Mouse (Mus musculus) lung, embryonic 15.5 days (tissue): Measurements from ENCODE around the gene Ctsd. TPM values are rescaled to one million over a fixed set of nuclear protein-coding genes. Genes with fewer than 3 reads are reported as not detected.

Source experiments
- ATAC-seq: fragments of 200-750 bp; cut with Nextera tagmentation; 2 replicates; pipeline ENCODE4 v1.8.0; 2017; ENCODE audit warnings: moderate number of reproducible peaks, borderline replicate concordance; ENCODE audit not compliant: low FRiP score, low TSS enrichment; ENCODE audit errors: extremely low read depth
- H3K27ac ChIP-seq: fragments of 300-500 bp; sonication (generic); 2 replicates; pipeline ENCODE4 v1.5.1; 2015; ENCODE audit warnings: moderate library complexity, mild to moderate bottlenecking, inconsistent platforms
- H3K27me3 ChIP-seq: fragments of 300-500 bp; sonication (generic); 2 replicates; pipeline ENCODE4 v1.6.1; 2015; ENCODE audit warnings: inconsistent platforms
- H3K36me3 ChIP-seq: fragments of 300-500 bp; sonication (generic); 2 replicates; pipeline ENCODE4 v1.6.1; 2015; ENCODE audit warnings: inconsistent platforms
- H3K4me1 ChIP-seq: fragments of 300-500 bp; sonication (generic); 2 replicates; pipeline ENCODE4 v1.6.1; 2015; ENCODE audit warnings: inconsistent platforms
- H3K4me2 ChIP-seq: fragments of 300-500 bp; sonication (generic); 2 replicates; pipeline ENCODE4 v1.6.1; 2015; ENCODE audit warnings: inconsistent platforms, mild to moderate bottlenecking, moderate library complexity
- H3K4me3 ChIP-seq: fragments of 300-500 bp; sonication (generic); 2 replicates; pipeline ENCODE4 v1.5.1; 2015; ENCODE audit warnings: mild to moderate bottlenecking, inconsistent platforms
- H3K9ac ChIP-seq: fragments of 300-500 bp; sonication (generic); 2 replicates; pipeline ENCODE4 v1.6.1; 2015; ENCODE audit warnings: inconsistent platforms
- H3K9me3 ChIP-seq: fragments of 300-500 bp; sonication (generic); 2 replicates; pipeline ENCODE4 v1.6.1; 2016; ENCODE audit warnings: inconsistent platforms
- WGBS: fragments of 180-500 bp; shearing (Covaris S2); methylation state at CpG from one replicate; pipeline ENCODE4 v1.1.7; 2015; 5-methylcytosine and 5-hydroxymethylcytosine counted together
- polyA plus RNA-seq: library from polyadenylated mRNA; unstranded; fragments of >200 nt; fragmentation: Nextera tagmentation; extraction: Ambion mirVana; gene quantifications from 2 replicates; pipeline ENCODE4 v1.2.1, GENCODE M21; 2015

Ctsd gene
- polyA plus RNA-seq, 1 experiment from 2014 or later, result 299 TPM

DNA sequence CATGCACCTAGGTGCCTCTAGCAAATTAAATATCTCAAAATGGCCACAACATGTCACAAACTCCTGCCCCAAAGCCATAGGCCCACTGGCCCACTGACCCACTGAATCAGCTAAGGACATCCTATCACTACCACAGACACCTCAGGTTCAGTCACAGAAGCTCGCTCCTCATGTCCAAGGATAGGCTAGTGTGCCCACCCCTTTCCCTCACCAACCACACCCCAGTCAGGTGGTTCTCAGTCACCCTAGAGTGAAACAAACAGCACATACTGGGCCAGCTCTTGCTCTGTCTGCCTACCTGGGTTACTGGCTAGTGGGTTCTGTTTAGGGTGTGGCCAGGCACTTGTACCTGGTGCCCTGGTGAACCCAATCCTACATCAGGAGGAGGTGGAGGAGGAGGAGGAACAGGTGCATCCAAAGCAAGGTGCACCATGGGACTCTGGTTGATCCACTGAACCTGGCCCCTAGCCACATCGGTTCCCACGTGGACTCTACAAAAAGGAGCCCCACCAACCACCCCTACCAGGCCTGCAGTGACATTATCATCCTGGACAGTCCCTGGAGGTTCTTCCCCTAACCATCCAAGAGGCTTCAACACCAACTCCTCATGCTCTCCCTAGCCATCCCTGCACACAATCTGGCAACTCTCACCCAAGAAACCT, 2.0 kb downstream of the Ctsd start:
- Histone ChIP-seq H3K9me3 (no peaks in the 10 kb centered on the region), H3K4me1 (peaks cover 17% of the 10 kb centered on the region), H3K4me3 (peak overlapping the region; percentile 88; the same call in 1 of the 2 replicates), H3K27me3 (no peaks in the 10 kb centered on the region), H3K36me3 (peaks cover 49% of the 10 kb centered on the region), H3K27ac (no peak overlapping the region), H3K4me2 (peak overlapping the region; percentile 81), H3K9ac (no peak overlapping the region)
- 93% methylated on average over 3 of the region's 3 CpGs for WGBS
- no peak for ATAC-seq

- H3K4me1 ChIP-seq, result peaks cover 17% of the 10 kb centered on the region
- no peaks in the 10 kb centered on the region for H3K27me3 ChIP-seq
- no peak overlapping the region for H3K27ac ChIP-seq
- no peak overlapping the region for H3K9ac ChIP-seq
- no peak overlapping the region for H3K4me3 ChIP-seq
- no peak overlapping the region for H3K4me2 ChIP-seq
- H3K9me3 ChIP-seq, result no peaks in the 10 kb centered on the region
- peaks cover 65% of the 10 kb centered on the region for H3K36me3 ChIP-seq
- 81% methylated on average over 10 of the region's 10 CpGs for WGBS
- no peak for ATAC-seq
These were observed 3.5 kb downstream of the Ctsd start for GRCm38 (mm10) chr7:142384306-142384705.

DNA sequence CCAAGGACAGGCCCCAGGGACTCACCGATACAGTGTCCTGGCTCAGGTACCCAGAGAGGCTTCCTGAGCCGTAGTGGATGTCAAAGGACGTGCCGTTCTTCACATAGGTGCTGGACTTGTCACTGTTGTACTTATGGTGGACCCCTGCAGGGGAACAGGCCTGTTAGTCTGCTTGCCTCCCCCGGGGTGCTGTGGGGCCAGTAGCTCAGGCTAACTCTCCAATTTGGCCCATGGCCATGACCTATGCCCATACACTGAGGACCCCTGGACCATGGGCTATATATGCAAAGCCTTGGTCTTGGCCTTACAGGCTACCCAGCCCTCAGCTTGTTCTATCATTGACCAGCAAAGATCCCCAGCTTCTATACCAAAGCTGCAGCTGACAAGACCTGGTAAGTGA, 5.3 kb downstream of the Ctsd start, which contains the start of gene Gm49369:
TSS of gene Gm49369 (minus strand) at position 101 of the 400 bp plus-strand sequence.
- Histone ChIP-seq H3K9ac (no peak within 1 kb of the TSS), H3K36me3 (peaks cover 82% of the 10 kb centered on the region), H3K4me2 (no peak within 1 kb of the TSS), H3K4me1 (peaks cover 17% of the 10 kb centered on the region), H3K27me3 (no peaks in the 10 kb centered on the region), H3K4me3 (no peak within 1 kb of the TSS), H3K9me3 (no peaks in the 10 kb centered on the region), H3K27ac (no peak within 1 kb of the TSS)
- 94% methylated on average over 5 of the region's 5 CpGs for WGBS
- no peak for ATAC-seq

GRCm38 (mm10) chr7:142381175-142381574, 6.7 kb downstream of the Ctsd start:
- ATAC-seq, result no peak
- Histone ChIP-seq H3K27ac (no peak overlapping the region), H3K4me1 (peaks cover 7% of the 10 kb centered on the region), H3K4me3 (no peak overlapping the region), H3K9ac (no peak overlapping the region), H3K4me2 (no peak overlapping the region), H3K36me3 (peaks cover 94% of the 10 kb centered on the region), H3K27me3 (no peaks in the 10 kb centered on the region), H3K9me3 (no peaks in the 10 kb centered on the region)
- WGBS, result 88% methylated on average over 4 of the region's 4 CpGs

DNA sequence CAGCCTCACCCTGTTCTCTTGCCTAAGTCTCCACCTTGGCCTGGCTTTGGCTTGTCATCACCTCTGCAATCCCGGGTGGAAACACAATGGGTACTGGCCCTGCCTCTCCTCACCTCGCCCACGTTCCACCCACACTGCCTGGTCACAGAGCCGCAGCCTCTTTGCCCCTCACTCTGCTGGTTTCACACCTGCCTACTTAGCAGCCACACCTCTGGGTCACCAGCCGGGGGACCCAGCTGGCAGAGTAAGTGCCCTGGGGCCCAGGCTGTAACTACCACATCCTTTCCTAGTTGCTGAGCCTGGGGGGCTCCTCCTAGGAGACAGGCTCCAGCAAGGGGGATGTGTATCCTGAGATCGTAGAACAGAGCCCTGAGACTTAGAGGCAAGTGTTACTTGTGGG, 8.7 kb downstream of the Ctsd start:
- H3K4me2 ChIP-seq, result no peak overlapping the region
- WGBS, result 55% methylated on average over 6 of the region's 6 CpGs
- H3K9ac ChIP-seq, result no peak overlapping the region
- H3K27me3 ChIP-seq, result no peaks in the 10 kb centered on the region
- H3K27ac ChIP-seq, result no peak overlapping the region
- H3K9me3 ChIP-seq, result no peaks in the 10 kb centered on the region
- no peak for ATAC-seq
- H3K4me3 ChIP-seq, result no peak overlapping the region
- peaks cover 81% of the 10 kb centered on the region for H3K36me3 ChIP-seq
- H3K4me1 ChIP-seq, result no peaks in the 10 kb centered on the region

DNA sequence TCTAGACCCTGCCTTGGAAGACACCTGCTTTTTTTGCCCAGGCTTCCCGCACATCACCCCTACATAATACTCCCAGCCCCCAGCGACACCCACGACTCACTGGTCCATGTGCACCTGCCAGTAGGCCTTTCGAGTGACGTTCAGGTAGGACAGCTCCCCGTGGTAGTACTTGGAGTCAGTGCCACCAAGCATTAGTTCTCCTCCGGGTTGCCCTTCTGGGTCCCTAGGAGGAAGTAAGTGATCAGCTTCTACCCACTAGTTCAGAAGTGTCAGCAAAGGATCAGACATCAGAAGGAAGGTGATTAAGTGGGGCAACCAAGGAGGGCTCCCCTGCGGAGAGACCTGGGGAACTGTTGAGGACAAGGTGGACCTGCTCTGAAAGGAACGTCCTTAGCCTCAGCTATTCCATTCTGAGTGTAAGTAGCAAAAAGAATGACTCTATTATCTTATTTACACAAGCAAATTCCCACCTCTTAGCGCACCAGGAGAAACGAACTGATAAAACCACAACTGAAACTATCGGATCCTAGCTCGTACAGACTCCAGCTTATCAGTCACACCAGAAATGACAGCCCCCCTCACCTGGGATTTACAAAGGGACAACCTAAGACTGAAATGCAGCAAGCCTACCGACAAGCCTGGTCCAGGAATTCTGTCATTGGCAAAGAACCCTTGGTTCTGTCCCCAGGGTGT, 10.5 kb downstream of the Ctsd start:
- H3K4me1 ChIP-seq, result 0 out of 2 replicates have a peak, but pooled peaks cover 2% of the 10 kb centered on the region
- WGBS, result 63% methylated on average over 14 of the region's 14 CpGs
- H3K4me3 ChIP-seq, result no peak overlapping the region
- no peak for ATAC-seq
- H3K9me3 ChIP-seq, result no peaks in the 10 kb centered on the region
- peaks cover 63% of the 10 kb centered on the region for H3K36me3 ChIP-seq
- no peak overlapping the region for H3K4me2 ChIP-seq
- peaks cover 11% of the 10 kb centered on the region for H3K27me3 ChIP-seq
- no peak overlapping the region for H3K27ac ChIP-seq
- H3K9ac ChIP-seq, result no peak overlapping the region

DNA sequence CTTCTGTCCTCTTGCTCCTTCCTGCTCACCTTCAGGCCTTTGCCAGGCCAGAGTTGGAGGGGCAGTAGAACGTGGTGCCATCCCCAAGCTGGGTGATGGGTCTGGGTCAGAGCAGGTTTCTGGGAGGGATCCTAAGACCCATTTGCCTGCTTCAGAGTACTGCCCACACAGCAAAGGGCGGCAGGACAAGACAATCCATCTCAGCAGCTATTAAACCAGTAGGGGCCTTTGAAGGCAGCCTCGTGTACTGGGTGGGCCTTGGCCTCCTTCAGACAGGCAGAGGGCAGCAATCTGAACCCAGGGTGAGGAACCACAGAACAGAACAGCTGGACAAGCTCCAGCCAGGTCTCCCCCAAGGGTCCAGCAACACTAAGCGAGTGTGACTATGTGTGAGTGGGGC, 11.7 kb downstream of the Ctsd start:
- Histone ChIP-seq H3K4me3 (no peak overlapping the region), H3K36me3 (peaks cover 51% of the 10 kb centered on the region), H3K27me3 (peaks cover 23% of the 10 kb centered on the region), H3K4me1 (peaks cover 14% of the 10 kb centered on the region), H3K9ac (no peak overlapping the region), H3K4me2 (no peak overlapping the region), H3K27ac (no peak overlapping the region), H3K9me3 (no peaks in the 10 kb centered on the region)
- no peak for ATAC-seq
- 65% methylated on average over 4 of the region's 4 CpGs for WGBS

DNA sequence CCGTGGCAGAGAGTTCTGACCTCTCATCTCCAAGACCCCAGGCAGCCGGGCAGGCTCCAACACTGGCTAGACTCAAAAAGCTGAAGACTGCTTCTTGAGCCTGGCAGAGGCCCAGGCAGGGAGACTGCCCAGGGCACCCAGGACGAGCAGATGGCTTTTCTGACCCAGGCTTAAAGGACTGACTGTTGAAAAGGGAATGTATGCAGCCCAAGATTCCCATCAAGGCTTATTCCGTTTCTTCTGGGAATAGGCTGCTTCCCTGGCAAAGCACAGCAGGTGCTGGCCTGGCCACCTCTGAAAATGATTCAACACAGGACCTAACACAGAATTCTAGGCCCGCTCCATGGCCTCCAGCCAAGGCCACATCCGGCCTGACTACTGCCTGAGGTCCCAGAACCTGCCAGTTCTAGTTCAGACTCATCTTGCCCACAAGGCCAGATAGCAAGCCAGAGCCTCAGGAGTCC, 12.5 kb downstream of the Ctsd start:
- Histone ChIP-seq H3K9ac (no peak overlapping the region), H3K4me2 (no peak overlapping the region), H3K27ac (no peak overlapping the region), H3K36me3 (peaks cover 43% of the 10 kb centered on the region), H3K9me3 (no peaks in the 10 kb centered on the region), H3K4me1 (peaks cover 15% of the 10 kb centered on the region), H3K4me3 (no peak overlapping the region), H3K27me3 (peaks cover 31% of the 10 kb centered on the region)
- WGBS, result 70% methylated on average over 6 of the region's 6 CpGs
- no peak for ATAC-seq

- Histone ChIP-seq H3K4me1 (peaks cover 15% of the 10 kb centered on the region), H3K27me3 (peaks cover 38% of the 10 kb centered on the region), H3K9me3 (no peaks in the 10 kb centered on the region), H3K36me3 (peaks cover 35% of the 10 kb centered on the region), H3K27ac (no peak overlapping the region), H3K4me3 (no peak overlapping the region), H3K4me2 (no peak overlapping the region), H3K9ac (no peak overlapping the region)
- 88% methylated on average over 5 of the region's 5 CpGs for WGBS
- ATAC-seq, result no peak
These were observed 13.3 kb downstream of the Ctsd start for GRCm38 (mm10) chr7:142374413-142375015.

DNA sequence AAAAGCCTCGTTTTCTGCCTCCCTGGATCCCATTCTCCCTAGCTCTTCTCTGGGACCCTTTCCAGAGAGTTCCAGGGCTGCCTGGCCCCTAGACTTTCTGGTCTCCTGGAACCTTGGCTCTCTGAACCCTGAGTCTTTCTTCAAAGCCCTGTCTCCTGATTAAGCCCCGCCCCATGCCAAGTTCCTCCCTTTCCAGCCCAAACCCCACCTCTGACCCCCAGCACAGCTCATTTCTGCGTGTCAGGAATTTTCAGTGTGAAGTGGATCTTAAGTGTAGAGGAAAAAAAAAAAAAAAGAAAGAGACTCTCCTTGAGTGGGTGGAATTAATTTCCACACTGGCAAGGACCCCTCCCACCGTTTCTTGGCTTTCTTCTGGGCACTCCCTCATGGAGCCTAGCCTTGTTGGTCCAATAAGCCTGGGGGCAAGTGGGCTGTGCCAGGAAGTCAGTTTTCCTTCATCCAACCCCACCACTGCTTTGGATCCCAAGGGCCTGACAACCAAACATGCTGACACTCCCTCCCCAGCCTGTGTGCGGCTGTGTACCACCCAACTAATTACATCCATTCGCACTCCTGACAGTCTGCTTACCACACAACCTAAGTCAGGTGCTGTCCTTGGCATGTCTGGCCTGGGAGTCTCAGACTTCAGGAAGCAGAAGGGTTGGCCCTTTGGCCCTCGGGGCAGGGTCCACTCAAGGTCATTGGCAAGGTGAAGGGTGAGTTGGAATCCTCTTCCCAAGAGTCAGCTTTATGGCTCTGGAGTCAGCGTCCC, 14.0 kb downstream of the Ctsd start, which contains the start of gene Ifitm10:
TSS of gene Ifitm10 (minus strand) at position 113 of the 772 bp plus-strand sequence.
- Histone ChIP-seq H3K27me3 (peaks cover 41% of the 10 kb centered on the region), H3K27ac (no peak within 1 kb of the TSS), H3K9ac (no peak within 1 kb of the TSS), H3K4me1 (peaks cover 15% of the 10 kb centered on the region), H3K4me3 (no peak within 1 kb of the TSS), H3K9me3 (no peaks in the 10 kb centered on the region), H3K4me2 (peak within 1 kb of the TSS; percentile 87; the same call in 1 of the 2 replicates), H3K36me3 (peaks cover 28% of the 10 kb centered on the region)
- no peak for ATAC-seq
- 68% methylated on average over 8 of the region's 8 CpGs for WGBS

- 64% methylated on average over 5 of the region's 5 CpGs for WGBS
- Histone ChIP-seq H3K4me2 (no peak overlapping the region), H3K4me3 (no peak overlapping the region), H3K27me3 (peaks cover 41% of the 10 kb centered on the region), H3K36me3 (peaks cover 21% of the 10 kb centered on the region), H3K4me1 (peaks cover 15% of the 10 kb centered on the region), H3K9ac (no peak overlapping the region), H3K27ac (no peak overlapping the region), H3K9me3 (no peaks in the 10 kb centered on the region)
- no peak for ATAC-seq
These were observed 14.8 kb downstream of the Ctsd start for GRCm38 (mm10) chr7:142373039-142373438.
